Mouse (Mus musculus) cerebellum, adult 2 months (tissue): Measurements from ENCODE around the gene Gzma. TPM values are rescaled to one million over a fixed set of nuclear protein-coding genes. Genes with fewer than 3 reads are reported as not detected.

Source experiments
- DNase-seq, 2 experiments: peaks; one replicate each; pipeline ENCODE4 v3.0.0; 2021
- H3K27ac ChIP-seq: fragments of 200-500 bp; 2 replicates; pipeline ENCODE4 v1.5.1; 2012; ENCODE audit warnings: low read length, control low read depth, inconsistent platforms; ENCODE audit not compliant: insufficient read depth
- H3K27me3 ChIP-seq: fragments of 200-500 bp; 2 replicates; pipeline ENCODE4 v1.6.1; 2012; ENCODE audit warnings: inconsistent platforms, mild to moderate bottlenecking, low read length, moderate library complexity; ENCODE audit not compliant: control insufficient read depth, insufficient read depth
- H3K4me1 ChIP-seq: fragments of 200-500 bp; 2 replicates; pipeline ENCODE4 v1.6.1; 2011; ENCODE audit warnings: low read length; ENCODE audit not compliant: control insufficient read depth, insufficient read depth
- H3K4me3 ChIP-seq: fragments of 200-500 bp; replicated peaks from 2 replicates; pipeline ENCODE3; 2011; ENCODE audit warnings: mild to moderate bottlenecking, low read depth, low read length, control low read depth; ENCODE audit not compliant: insufficient read depth
- CTCF ChIP-seq: fragments of 200-500 bp; IDR thresholded peaks from 2 replicates; pipeline ENCODE4 v1.5.1; 2011; ENCODE audit warnings: low read depth, mild to moderate bottlenecking, control low read depth, low read length, moderate library complexity, borderline replicate concordance; ENCODE audit not compliant: insufficient read depth
- POLR2A ChIP-seq: fragments of 200-500 bp; IDR thresholded peaks from 2 replicates; pipeline ENCODE4 v1.6.1; 2011; ENCODE audit warnings: low read length, control low read depth, borderline replicate concordance; ENCODE audit not compliant: insufficient read depth
- WGBS: fragments of 180-500 bp; shearing (Covaris S2); methylation state at CpG from one replicate; pipeline ENCODE4 v1.1.7; 2018; 5-methylcytosine and 5-hydroxymethylcytosine counted together
- polyA plus RNA-seq: library from polyadenylated mRNA; depleted of rRNA; stranded (reverse); fragments of >200 nt; gene quantifications from 2 replicates; pipeline ENCODE4 v1.2.3, GENCODE M21; 2012; rRNA removed

Gene Gzma
- polyA plus RNA-seq, 1 experiment = 0.16 TPM

DNA sequence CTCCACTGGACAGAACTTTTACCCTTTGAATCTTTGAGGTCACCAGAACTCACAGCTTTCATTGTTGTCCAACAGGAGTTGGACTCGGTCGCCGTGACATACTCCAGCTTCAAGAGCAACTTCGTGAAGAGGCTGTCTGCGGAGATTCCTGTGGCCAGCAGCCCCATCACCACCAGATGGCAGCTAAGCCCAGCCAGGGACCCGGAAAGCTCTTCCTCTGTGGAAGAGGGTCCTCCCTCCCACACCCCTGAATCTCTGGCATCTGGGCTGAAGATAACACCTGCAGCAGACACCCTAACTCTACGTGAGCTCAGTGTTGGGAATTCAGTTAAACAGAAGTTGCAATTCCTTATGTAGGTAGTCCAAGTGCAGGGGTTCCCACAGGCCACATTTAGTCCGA lies 45.0 kb downstream of the Gzma start:
- no peak overlapping the region for H3K4me3 ChIP-seq
- H3K4me1 ChIP-seq = no peaks in the 10 kb centered on the region
- H3K27me3 ChIP-seq = no peaks in the 10 kb centered on the region
- TF ChIP-seq POLR2A = no peak
- no peak for TF ChIP-seq CTCF
- H3K27ac ChIP-seq = no peak overlapping the region
- 22% methylated on average over 8 of the region's 8 CpGs for WGBS
- DNase-seq = no peak

DNA sequence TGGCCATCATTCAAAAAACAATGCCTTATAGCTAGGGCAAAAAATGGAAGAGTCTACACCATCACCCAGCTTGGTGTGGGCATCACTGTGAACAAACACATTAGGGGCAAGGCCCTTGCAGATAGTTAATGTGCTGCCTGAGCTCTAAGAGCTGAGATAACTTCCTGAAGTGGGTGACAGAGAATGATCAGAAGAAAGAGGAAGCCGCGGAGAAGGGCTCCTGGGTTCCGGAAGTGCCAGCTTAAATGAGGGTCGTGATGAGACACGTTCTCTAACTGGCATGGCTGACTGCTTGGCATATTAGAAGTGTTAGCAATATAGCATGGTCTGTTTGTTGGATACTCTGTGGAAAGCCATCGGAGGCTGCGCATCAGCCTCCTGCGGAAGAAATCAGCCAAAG lies 46.6 kb downstream of the Gzma start:
- no peak for TF ChIP-seq CTCF
- no peak for TF ChIP-seq POLR2A
- no peak for DNase-seq
- WGBS = 94% methylated on average over 8 of the region's 8 CpGs
- Histone ChIP-seq H3K4me3 (no peak overlapping the region), H3K4me1 (no peaks in the 10 kb centered on the region), H3K27me3 (no peaks in the 10 kb centered on the region), H3K27ac (no peak overlapping the region)

DNA sequence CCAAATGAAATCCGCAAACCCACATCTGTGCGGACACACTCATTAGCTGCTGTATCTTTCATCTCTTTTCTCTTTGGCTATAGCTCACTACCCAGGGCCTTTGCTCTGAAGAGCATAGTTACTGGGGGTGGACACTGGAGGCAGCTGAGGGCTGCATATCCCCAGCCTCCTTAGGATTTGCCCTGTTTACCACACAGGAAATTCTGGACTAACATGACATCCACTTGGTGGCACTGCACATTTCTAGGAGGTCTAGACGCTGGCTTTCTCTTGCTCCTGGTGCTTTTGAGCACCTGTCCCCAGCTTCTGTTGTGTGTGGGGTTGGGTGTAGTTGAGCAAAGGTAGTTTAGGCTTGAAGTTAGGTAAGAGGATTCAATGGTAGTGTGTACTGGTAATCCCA lies 53.1 kb downstream of the Gzma start:
- 78% methylated on average over 3 of the region's 3 CpGs for WGBS
- TF ChIP-seq CTCF = no peak
- no peak for TF ChIP-seq POLR2A

DNA sequence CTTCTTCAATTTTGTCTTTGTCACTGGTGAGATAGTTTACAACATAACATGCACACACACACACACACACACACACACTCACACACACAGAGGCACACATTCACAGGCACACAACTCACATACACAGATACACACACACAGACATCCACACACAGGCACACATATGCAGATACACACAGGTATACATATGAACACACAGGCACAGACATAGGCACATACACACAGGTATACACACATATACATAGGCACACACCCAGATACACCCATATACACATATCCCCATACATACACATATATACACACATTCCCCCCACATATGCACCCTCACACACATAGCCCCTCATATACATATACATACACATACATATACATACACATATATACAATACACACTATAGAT lies 53.8 kb downstream of the Gzma start:
- no peaks in the 10 kb centered on the region for H3K27me3 ChIP-seq
- DNase-seq = no peak
- H3K27ac ChIP-seq = no peak overlapping the region
- TF ChIP-seq CTCF (no peak), POLR2A (no peak)
- H3K4me1 ChIP-seq = no peaks in the 10 kb centered on the region
- H3K4me3 ChIP-seq = no peak overlapping the region

More for the DNA sequence above, 53.1 kb downstream of the Gzma start:
- Histone ChIP-seq H3K4me3 (no peak overlapping the region), H3K27ac (no peak overlapping the region), H3K4me1 (no peaks in the 10 kb centered on the region), H3K27me3 (no peaks in the 10 kb centered on the region)
- no peak for DNase-seq

DNA sequence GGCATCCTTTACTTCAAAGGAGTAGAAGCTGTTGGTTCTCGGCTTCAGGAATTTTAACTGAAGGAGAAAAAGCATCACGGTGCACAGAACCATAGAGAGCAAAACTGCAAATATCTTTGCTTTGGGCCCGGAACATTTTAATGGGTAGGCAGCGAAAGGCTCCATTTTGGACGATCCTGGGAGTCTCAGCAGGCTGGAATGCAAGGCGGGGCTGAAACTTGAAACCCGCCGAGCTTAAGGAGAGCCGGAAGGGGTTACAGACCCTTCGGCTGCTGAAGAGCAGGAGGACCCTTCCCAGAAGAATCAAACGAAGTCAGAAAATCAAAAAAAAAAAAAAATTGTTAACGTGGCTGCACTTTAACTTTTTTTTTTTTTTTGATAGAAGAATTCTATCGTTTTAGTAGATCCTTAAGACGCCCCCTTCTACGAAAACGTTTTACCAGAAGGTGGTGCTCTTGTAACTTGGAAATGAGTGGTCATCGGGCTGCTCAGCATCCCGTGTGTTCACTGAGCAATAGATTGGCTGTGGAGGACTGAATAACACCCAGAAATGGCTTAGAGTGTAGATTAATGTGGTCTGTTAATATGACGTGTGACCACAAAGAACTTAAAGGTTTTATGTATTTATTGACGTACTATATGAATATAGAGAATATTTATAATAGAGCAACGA lies 54.4 kb downstream of the Gzma start, which contains the start of gene Gpx8:
Gpx8 (minus strand) TSS at position 200 of the 673 bp plus-strand sequence.
- TF ChIP-seq CTCF (no peak), POLR2A (no peak)
- peak in 1 of 2 experiments; percentile 28 for DNase-seq
- 3% methylated on average over 21 of the region's 21 CpGs for WGBS
- Histone ChIP-seq H3K27ac (no peak within 1 kb of the TSS), H3K4me1 (no peaks in the 10 kb centered on the region), H3K27me3 (no peaks in the 10 kb centered on the region), H3K4me3 (peak within 1 kb of the TSS; percentile 55)

DNA sequence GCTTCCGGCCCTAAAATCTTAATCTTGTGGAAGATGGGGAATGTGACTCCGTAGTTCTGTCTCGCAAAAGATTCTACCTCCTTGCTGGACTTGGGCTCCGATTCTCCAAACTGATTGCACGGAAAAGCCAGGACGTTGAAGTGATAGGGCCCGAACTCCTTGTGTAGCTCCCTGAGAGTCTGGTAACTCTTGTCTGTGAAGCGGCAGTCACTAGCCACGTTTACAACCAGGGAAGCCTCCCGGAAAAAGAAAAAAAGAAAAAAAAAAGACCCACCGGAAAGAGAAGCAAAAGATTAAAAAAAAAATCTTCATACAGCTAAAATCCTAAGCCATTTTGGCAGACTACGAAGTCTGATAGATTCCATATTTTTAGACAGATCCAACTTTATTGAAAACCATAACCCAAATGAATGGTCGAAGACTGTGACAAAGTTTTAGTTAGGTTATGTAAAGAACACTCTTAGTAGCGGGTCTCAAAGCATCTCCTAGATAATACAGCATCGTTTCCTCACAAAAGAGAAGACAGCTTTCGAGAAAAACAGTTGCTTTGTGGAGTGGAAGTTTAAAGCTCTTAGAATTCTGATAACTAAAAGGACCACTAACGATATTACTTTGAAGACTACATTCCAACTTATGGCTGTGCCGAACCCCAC lies 55.2 kb downstream of the Gzma start:
- TF ChIP-seq CTCF = no peak
- Histone ChIP-seq H3K4me3 (no peak overlapping the region), H3K27ac (no peak overlapping the region), H3K27me3 (no peaks in the 10 kb centered on the region), H3K4me1 (no peaks in the 10 kb centered on the region)
- DNase-seq = no peak
- 39% methylated on average over 18 of the region's 18 CpGs for WGBS

DNA sequence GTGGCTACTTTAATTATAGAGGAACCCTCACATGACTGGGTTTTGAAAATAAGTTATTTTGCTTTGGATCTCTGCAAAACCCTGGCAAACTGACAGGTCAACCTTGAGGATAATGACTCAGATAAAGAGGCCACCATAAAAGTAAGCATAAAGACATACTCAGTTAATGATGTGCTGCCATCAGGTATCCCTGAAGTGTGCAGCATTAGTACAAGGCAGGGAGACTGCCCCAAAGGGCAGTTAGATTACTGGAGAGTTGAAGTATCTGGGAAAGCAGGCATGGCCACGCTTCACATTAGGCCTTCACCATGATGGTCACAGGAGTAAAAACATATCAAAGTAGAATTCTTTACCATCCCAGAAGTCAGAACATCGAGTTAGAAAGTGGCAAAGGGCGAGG lies 55.9 kb downstream of the Gzma start:
- no peak overlapping the region for H3K4me3 ChIP-seq
- no peaks in the 10 kb centered on the region for H3K27me3 ChIP-seq
- 73% methylated on average over 3 of the region's 3 CpGs for WGBS
- no peaks in the 10 kb centered on the region for H3K4me1 ChIP-seq
- DNase-seq = no peak
- H3K27ac ChIP-seq = no peak overlapping the region
- TF ChIP-seq POLR2A (no peak), CTCF (no peak)

Other genes starting within 250 kb of the Gzma start
- gene Mtrex, start 173.6 kb downstream of the Gzma start, polyA plus RNA-seq = 47.6 and 48.4 TPM in 2 replicates
- gene Dhx29, start 173.5 kb downstream of the Gzma start, polyA plus RNA-seq = 12.3 and 12.9 TPM in 2 replicates
- 0.76 and 0.82 TPM in 2 replicates for gene Ccno, start 113.2 kb downstream of the Gzma start, polyA plus RNA-seq
- 0.05 and 0.07 TPM in 2 replicates for gene Mcidas, start 107.1 kb downstream of the Gzma start, polyA plus RNA-seq
- gene Cdc20b, start 65.9 kb downstream of the Gzma start, polyA plus RNA-seq = 0.14 TPM in 1 of 2 replicates, not detected in the other
- gene Gpx8, start 54.6 kb downstream of the Gzma start, polyA plus RNA-seq = 7.8 and 9.5 TPM in 2 replicates
- gene Esm1, start 108.7 kb upstream of the Gzma start, polyA plus RNA-seq = 0.07 and 0.14 TPM in 2 replicates
- not detected in 2 replicates for gene Gzmk, start 124.9 kb upstream of the Gzma start, polyA plus RNA-seq
- 0.87 and 1.1 TPM in 2 replicates for gene BC067074, start 192.2 kb upstream of the Gzma start, polyA plus RNA-seq